Mouse (Mus musculus): ENCODE measurements around the gene Fbxl17. TPM values are rescaled to one million over a fixed set of nuclear protein-coding genes. Genes with fewer than 3 reads are reported as not detected.

Fbxl17 gene
- total RNA-seq, 2 experiments from 2014 or later: 46.3 to 49.5 TPM

- DNase-seq: no peak
- intact Hi-C loops (cut with DNase I): no loop called here
- TF ChIP-seq CTCF (IDR thresholded peaks at IDR 0.05): no peak
- H3K27ac ChIP-seq: peak overlapping the region; percentile 20; the same call in 1 of the 2 replicates
- no peak overlapping the region for H3K4me3 ChIP-seq
These were observed 296.1 kb downstream of the Fbxl17 start for GRCm38 (mm10) chr17:63203582-63204190.

- intact Hi-C loops (cut with DNase I): no loop called here
- Histone ChIP-seq H3K27ac (no peak overlapping the region), H3K4me3 (no peak overlapping the region)
- TF ChIP-seq CTCF (IDR thresholded peaks at IDR 0.05): no peak
- no peak for DNase-seq
These were observed 301.1 kb downstream of the Fbxl17 start for GRCm38 (mm10) chr17:63198703-63199102.

GRCm38 (mm10) chr17:63195496-63195895 is 304.3 kb downstream of the Fbxl17 start:
- Histone ChIP-seq H3K27ac (no peak overlapping the region), H3K4me3 (no peak overlapping the region)
- intact Hi-C loops (cut with DNase I): no loop called here
- no peak for DNase-seq
- no peak for TF ChIP-seq CTCF (IDR thresholded peaks at IDR 0.05)

- Histone ChIP-seq H3K27ac (no peak overlapping the region), H3K4me3 (no peak overlapping the region)
- TF ChIP-seq CTCF (IDR thresholded peaks at IDR 0.05): no peak
- intact Hi-C loops (cut with DNase I): no loop called here
- DNase-seq: no peak
These were observed 306.6 kb downstream of the Fbxl17 start for GRCm38 (mm10) chr17:63193196-63193595.

- Histone ChIP-seq H3K27ac (no peak overlapping the region), H3K4me3 (no peak overlapping the region)
- intact Hi-C loops (cut with DNase I): no loop called here
- TF ChIP-seq CTCF (IDR thresholded peaks at IDR 0.05): no peak
- no peak for DNase-seq
These were observed 308.5 kb downstream of the Fbxl17 start for GRCm38 (mm10) chr17:63191345-63191744.

GRCm38 (mm10) chr17:63189274-63189673 is 310.5 kb downstream of the Fbxl17 start:
- Histone ChIP-seq H3K27ac (no peak overlapping the region), H3K4me3 (no peak overlapping the region)
- no peak for TF ChIP-seq CTCF (IDR thresholded peaks at IDR 0.05)
- DNase-seq: no peak
- intact Hi-C loops (cut with DNase I): no loop called here

- intact Hi-C loops (cut with DNase I): no loop called here
- no peak for TF ChIP-seq CTCF (IDR thresholded peaks at IDR 0.05)
- no peak overlapping the region for H3K4me3 ChIP-seq
- no peak overlapping the region for H3K27ac ChIP-seq
- DNase-seq: peak; percentile 36
These were observed 314.3 kb downstream of the Fbxl17 start for GRCm38 (mm10) chr17:63185531-63185930.

- intact Hi-C loops (cut with DNase I): no loop called here
- no peak for TF ChIP-seq CTCF (IDR thresholded peaks at IDR 0.05)
- Histone ChIP-seq H3K4me3 (no peak overlapping the region), H3K27ac (no peak overlapping the region)
- DNase-seq: no peak
These were observed 314.8 kb downstream of the Fbxl17 start for GRCm38 (mm10) chr17:63184844-63185504.

- intact Hi-C loops (cut with DNase I): no loop called here
These were observed 316.4 kb downstream of the Fbxl17 start for GRCm38 (mm10) chr17:63183431-63183830.

GRCm38 (mm10) chr17:63181661-63182060 is 318.2 kb downstream of the Fbxl17 start:
- no peak for DNase-seq
- TF ChIP-seq CTCF (IDR thresholded peaks at IDR 0.05): no peak
- Histone ChIP-seq H3K27ac (no peak overlapping the region), H3K4me3 (no peak overlapping the region)
- intact Hi-C loops (cut with DNase I): no loop called here

More at GRCm38 (mm10) chr17:63183431-63183830, 316.4 kb downstream of the Fbxl17 start:
- no peak overlapping the region for H3K4me3 ChIP-seq
- no peak for TF ChIP-seq CTCF (IDR thresholded peaks at IDR 0.05)
- DNase-seq: no peak
- no peak overlapping the region for H3K27ac ChIP-seq

GRCm38 (mm10) chr17:63180042-63180441 is 319.8 kb downstream of the Fbxl17 start:
- intact Hi-C loops (cut with DNase I): no loop called here
- no peak for DNase-seq
- Histone ChIP-seq H3K27ac (no peak overlapping the region), H3K4me3 (no peak overlapping the region)
- no peak for TF ChIP-seq CTCF (IDR thresholded peaks at IDR 0.05)

- no peak for TF ChIP-seq CTCF (IDR thresholded peaks at IDR 0.05)
- DNase-seq: no peak
- intact Hi-C loops (cut with DNase I): no loop called here
- no peak overlapping the region for H3K27ac ChIP-seq
- no peak overlapping the region for H3K4me3 ChIP-seq
These were observed 321.5 kb downstream of the Fbxl17 start for GRCm38 (mm10) chr17:63178331-63178730.

GRCm38 (mm10) chr17:63176411-63176810 is 323.4 kb downstream of the Fbxl17 start:
- Histone ChIP-seq H3K4me3 (no peak overlapping the region), H3K27ac (no peak overlapping the region)
- TF ChIP-seq CTCF (IDR thresholded peaks at IDR 0.05): no peak
- intact Hi-C loops (cut with DNase I): no loop called here
- no peak for DNase-seq

GRCm38 (mm10) chr17:63172697-63173096 is 327.1 kb downstream of the Fbxl17 start:
- no peak for DNase-seq
- no peak for TF ChIP-seq CTCF (IDR thresholded peaks at IDR 0.05)
- intact Hi-C loops (cut with DNase I): no loop called here
- no peak overlapping the region for H3K4me3 ChIP-seq
- H3K27ac ChIP-seq: no peak overlapping the region
